Mouse (Mus musculus) gastrocnemius, postnatal 10 days (tissue): ENCODE measurements around the gene Rmdn2. TPM values are rescaled to one million over a fixed set of nuclear protein-coding genes. Genes with fewer than 3 reads are reported as not detected.

Source experiments
- total RNA-seq, 2 experiments: library from RNA; stranded (reverse); gene quantifications; 2 replicates each; pipeline ENCODE4 v1.2.3; 2021

Gene Rmdn2
- total RNA-seq, 2 experiments from 2014 or later, result 7.1 to 7.5 TPM

Other genes with a start within 250 kb of the Rmdn2 start
- gene Cyp1b1, start 103.2 kb downstream of the Rmdn2 start, total RNA-seq, result 1 to 10 TPM in 1 of 2 experiments, under 1 TPM in 1; 0.47 to 1.5 TPM